Mouse (Mus musculus) intestine, postnatal 0 days (tissue): ENCODE measurements at regions not wholly inside any gene's neighbourhood (a gene's known extent, or its start where the extent isn't known, plus 50 kb on each side); places are given as distances from the start of the nearest gene placed in this dataset.

Experiments used
- ATAC-seq: fragments of 200-750 bp; cut with Nextera tagmentation; 2 replicates; pipeline ENCODE4 v1.8.0; 2017; ENCODE audit warnings: mild to moderate bottlenecking, moderate TSS enrichment, moderate library complexity
- H3K27ac ChIP-seq: fragments of 300-500 bp; sonication (generic); 2 replicates; pipeline ENCODE4 v1.5.1; 2014; ENCODE audit warnings: mild to moderate bottlenecking, low read depth, low read length, moderate library complexity
- H3K27me3 ChIP-seq: fragments of 300-500 bp; sonication (generic); replicated peaks from 2 replicates; pipeline ENCODE4 v1.6.1; 2014; ENCODE audit warnings: low read length, mixed read lengths; ENCODE audit not compliant: control insufficient read depth, insufficient read depth
- H3K36me3 ChIP-seq: fragments of 300-500 bp; sonication (generic); 2 replicates; pipeline ENCODE4 v1.6.1; 2014; ENCODE audit warnings: mild to moderate bottlenecking, moderate library complexity; ENCODE audit not compliant: control insufficient read depth, insufficient read depth
- H3K4me1 ChIP-seq: fragments of 300-500 bp; sonication (generic); replicated peaks from 2 replicates; pipeline ENCODE4 v1.6.1; 2014; ENCODE audit warnings: antibody characterized with exemption, low read length, mixed read lengths; ENCODE audit not compliant: control insufficient read depth, insufficient read depth
- H3K4me2 ChIP-seq: fragments of 300-500 bp; sonication (generic); replicated peaks from 2 replicates; pipeline ENCODE4 v1.6.1; 2014; ENCODE audit warnings: low read depth, mild to moderate bottlenecking, moderate library complexity
- H3K4me3 ChIP-seq: fragments of 300-500 bp; sonication (generic); 2 replicates; pipeline ENCODE4 v1.5.1; 2014; ENCODE audit warnings: low read depth, low read length
- H3K9ac ChIP-seq: fragments of 300-500 bp; sonication (generic); 2 replicates; pipeline ENCODE4 v1.6.1; 2014; ENCODE audit warnings: mild to moderate bottlenecking, low read depth, low read length
- H3K9me3 ChIP-seq: fragments of 300-500 bp; sonication (generic); 2 replicates; pipeline ENCODE4 v1.6.1; 2016; ENCODE audit warnings: mixed run types; ENCODE audit not compliant: control insufficient read depth
- CTCF ChIP-seq: sonication (generic); IDR thresholded peaks from 2 replicates; pipeline ENCODE4 v1.5.1; 2016; ENCODE audit warnings: low read depth, mild to moderate bottlenecking, control low read depth, antibody characterized with exemption, moderate library complexity
- WGBS: fragments of 180-500 bp; shearing (Covaris S2); extraction: QIAGEN DNeasy Blood & Tissue Kit; methylation state at CpG from one replicate; pipeline ENCODE4 v1.1.7; 2014; 5-methylcytosine and 5-hydroxymethylcytosine counted together

DNA sequence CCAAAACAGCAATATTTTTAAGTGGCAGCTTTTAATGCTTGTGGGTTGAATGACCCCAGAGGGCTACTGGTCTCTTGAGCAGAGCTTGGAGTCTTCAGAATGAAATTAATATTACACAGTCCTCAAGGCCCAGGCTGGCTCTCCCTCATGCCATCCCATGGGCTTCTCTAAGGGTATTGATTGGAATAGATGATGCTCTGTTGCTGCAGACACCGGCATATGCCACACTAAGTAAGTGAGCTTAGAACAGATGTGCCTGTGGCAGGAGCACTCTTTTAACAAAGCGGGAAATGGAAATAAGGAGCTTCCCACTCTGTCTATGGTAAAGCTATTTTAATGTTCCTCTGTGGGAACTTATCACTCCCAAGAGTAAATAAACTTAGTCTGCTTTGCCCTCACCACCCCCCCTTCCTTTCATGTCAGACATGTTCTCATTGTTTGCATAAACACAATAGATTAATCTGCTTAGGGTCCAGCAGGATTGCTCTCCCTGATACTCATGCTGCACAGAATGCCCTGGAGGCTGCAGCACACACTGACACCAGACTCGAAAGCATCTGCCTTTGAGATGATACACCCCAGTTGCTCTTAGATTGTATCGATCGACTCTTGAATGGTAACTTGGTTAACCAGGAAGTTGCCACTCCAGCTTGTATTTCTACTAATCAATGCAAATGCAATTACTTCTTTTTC is 294.5 kb upstream of the Adamts16 start:
- TF ChIP-seq CTCF: no peak
- WGBS: 46% methylated on average over 5 of the region's 5 CpGs
- no peak overlapping the region for H3K27ac ChIP-seq

DNA sequence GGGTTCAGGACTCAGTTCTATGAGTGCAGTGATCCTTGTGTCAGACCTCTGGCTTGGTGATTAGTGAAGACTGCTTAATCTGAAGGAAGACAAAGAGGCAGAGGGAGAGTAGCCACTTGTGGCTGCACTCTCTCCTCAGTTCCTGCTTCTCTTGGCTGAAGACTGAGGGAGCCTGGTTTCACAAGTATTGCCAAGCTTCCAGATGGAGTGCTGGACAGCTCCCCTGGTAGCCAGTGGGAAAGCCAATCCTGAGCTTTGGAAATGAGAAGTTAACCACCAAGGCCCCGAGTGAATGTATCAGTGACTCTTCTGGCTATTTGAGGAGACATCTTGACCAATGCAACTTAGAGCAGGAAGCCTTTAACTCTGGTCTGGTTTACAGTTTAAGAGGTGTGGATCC is 279.9 kb upstream of the Adamts16 start:
- Histone ChIP-seq H3K9ac (no peak overlapping the region), H3K4me3 (no peak overlapping the region), H3K27me3 (no peaks in the 10 kb centered on the region), H3K27ac (no peak overlapping the region), H3K4me1 (no peaks in the 10 kb centered on the region), H3K4me2 (no peak overlapping the region), H3K9me3 (no peaks in the 10 kb centered on the region), H3K36me3 (no peaks in the 10 kb centered on the region)
- no peak for ATAC-seq
- 0% methylated on average over 1 of the region's 1 CpGs for WGBS
- TF ChIP-seq CTCF: no peak

More for the DNA sequence above, 294.5 kb upstream of the Adamts16 start:
- Histone ChIP-seq H3K9me3 (no peaks in the 10 kb centered on the region), H3K4me2 (no peak overlapping the region), H3K4me3 (no peak overlapping the region), H3K36me3 (no peaks in the 10 kb centered on the region), H3K4me1 (no peaks in the 10 kb centered on the region), H3K27me3 (no peaks in the 10 kb centered on the region), H3K9ac (no peak overlapping the region)
- ATAC-seq: no peak

DNA sequence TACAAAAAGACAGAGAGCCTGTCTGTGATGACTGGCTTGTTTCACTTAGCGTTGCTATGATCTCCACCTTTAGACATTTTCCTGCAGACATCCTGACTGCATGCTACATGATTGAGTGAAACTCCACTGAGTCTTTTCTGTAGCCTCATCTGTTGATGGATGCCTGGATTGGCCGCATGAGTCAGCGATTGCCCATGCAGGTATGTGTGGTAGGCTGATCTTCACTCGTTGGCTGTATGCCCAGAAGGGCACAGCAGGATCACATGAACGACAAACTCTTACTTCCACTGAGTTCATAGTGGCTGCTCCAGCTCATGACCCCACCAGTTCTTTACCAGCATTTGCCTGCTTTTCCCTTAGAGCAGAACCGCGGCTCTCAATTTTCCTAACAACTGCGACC is 266.6 kb upstream of the Adamts16 start:
- Histone ChIP-seq H3K36me3 (no peaks in the 10 kb centered on the region), H3K9ac (no peak overlapping the region), H3K4me2 (no peak overlapping the region), H3K4me1 (no peaks in the 10 kb centered on the region), H3K4me3 (no peak overlapping the region), H3K27me3 (no peaks in the 10 kb centered on the region), H3K27ac (no peak overlapping the region), H3K9me3 (no peaks in the 10 kb centered on the region)
- no peak for ATAC-seq
- 81% methylated on average over 8 of the region's 8 CpGs for WGBS
- TF ChIP-seq CTCF: no peak

DNA sequence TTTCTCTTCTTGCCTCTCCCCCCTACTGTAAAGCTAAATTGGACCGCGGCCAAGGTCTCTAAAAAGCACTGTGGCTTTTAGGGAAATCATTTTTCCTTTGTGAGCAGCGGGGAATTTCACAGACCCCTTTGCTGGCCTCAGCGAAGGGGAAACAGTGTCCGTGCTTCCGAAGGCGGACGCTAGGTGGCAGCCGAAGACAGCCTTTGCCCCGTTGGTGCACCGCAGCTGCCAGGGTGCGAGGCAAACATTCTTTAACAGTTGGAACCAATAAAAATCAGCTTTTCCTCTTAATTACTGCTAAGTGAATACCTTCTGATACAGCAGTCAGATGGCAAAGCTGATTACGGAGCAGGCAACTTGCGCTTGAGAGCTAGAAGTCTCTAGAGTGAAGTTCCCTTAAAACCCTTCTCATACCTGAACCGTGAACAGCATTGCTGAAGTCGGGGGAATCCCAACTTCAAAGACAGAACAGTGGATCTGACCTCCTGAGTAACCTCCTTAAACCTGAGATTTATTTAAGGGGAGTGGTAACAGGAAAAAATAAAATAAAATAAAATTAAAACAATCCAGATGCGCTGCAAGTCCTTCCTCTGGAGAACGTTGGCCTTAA is 263.7 kb upstream of the Adamts16 start:
- no peaks in the 10 kb centered on the region for H3K36me3 ChIP-seq
- 13% methylated on average over 18 of the region's 18 CpGs for WGBS
- no peaks in the 10 kb centered on the region for H3K4me1 ChIP-seq
- H3K9ac ChIP-seq: no peak overlapping the region
- H3K4me2 ChIP-seq: peak overlapping the region; percentile 51
- TF ChIP-seq CTCF: peak; percentile 92
- no peak for ATAC-seq
- no peak overlapping the region for H3K27ac ChIP-seq
- H3K27me3 ChIP-seq: no peaks in the 10 kb centered on the region
- peak overlapping the region; percentile 11; the same call in 1 of the 2 replicates for H3K4me3 ChIP-seq
- no peaks in the 10 kb centered on the region for H3K9me3 ChIP-seq

DNA sequence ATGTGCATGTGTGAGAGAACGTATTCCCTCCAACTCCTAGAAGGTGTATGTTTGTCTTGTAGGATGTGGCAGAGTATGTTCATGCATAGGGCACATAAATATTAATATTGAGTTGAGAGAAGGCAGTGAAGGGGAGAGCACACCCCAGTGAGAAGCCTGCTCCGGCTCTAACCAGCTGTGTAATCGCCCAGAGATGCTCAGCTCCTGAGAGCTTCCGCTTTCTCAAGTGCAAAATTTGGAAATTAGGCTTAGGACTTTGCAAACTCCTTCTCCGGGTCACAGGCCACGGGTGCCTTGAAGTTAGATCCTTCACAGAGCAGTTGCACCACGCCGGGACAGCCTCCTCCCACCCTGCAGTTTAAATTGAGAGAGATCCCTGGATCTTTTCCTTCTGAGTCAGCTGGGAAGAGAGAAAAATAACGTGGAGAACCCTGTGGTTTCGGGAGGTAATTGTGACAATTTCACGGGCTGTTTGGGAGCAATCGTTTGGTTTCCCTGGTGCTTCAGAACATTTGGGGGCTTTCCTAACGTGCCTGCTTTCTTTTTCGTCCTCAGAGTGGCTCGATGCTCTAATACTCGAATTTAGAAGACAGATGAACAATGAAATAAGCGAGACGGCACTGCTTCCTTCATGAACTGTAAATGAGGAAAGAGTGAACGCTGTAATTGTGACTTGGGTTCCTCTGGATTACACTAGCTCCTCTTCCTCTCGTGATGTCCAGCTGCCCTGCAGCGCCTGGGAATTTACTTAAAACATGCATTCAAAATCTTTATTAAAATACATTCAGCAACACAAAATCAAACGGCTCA is 263.0 kb upstream of the Adamts16 start:
- no peak overlapping the region for H3K9ac ChIP-seq
- H3K36me3 ChIP-seq: no peaks in the 10 kb centered on the region
- TF ChIP-seq CTCF: no peak
- no peaks in the 10 kb centered on the region for H3K27me3 ChIP-seq
- H3K27ac ChIP-seq: no peak overlapping the region
- H3K9me3 ChIP-seq: no peaks in the 10 kb centered on the region
- peak overlapping the region; percentile 51 for H3K4me2 ChIP-seq
- H3K4me3 ChIP-seq: peak overlapping the region; percentile 11; the same call in 1 of the 2 replicates
- 29% methylated on average over 22 of the region's 22 CpGs for WGBS
- ATAC-seq: no peak
- H3K4me1 ChIP-seq: no peaks in the 10 kb centered on the region

DNA sequence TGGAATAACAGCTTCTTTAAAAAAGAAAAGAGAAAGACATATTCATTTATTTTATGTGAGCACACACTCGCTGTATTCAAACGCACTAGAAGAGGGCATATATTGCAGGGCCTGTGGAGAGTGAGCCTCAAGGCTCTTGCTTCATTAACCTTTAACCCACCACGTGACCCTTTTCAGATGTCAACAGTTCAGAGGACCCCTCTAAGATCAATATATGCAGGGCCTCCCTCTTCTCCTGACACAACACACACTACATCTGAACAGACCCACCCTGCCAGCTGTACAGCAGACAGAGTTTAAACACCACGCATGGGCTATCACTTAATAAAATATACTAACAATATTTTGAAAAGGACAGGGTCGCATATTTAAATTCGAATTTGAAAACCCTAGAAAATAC is 242.7 kb upstream of the Adamts16 start:
- no peaks in the 10 kb centered on the region for H3K36me3 ChIP-seq
- no peak overlapping the region for H3K4me2 ChIP-seq
- no peak for TF ChIP-seq CTCF
- H3K4me1 ChIP-seq: no peaks in the 10 kb centered on the region
- no peak overlapping the region for H3K4me3 ChIP-seq
- H3K9ac ChIP-seq: no peak overlapping the region
- H3K27ac ChIP-seq: no peak overlapping the region
- no peaks in the 10 kb centered on the region for H3K9me3 ChIP-seq
- H3K27me3 ChIP-seq: no peaks in the 10 kb centered on the region
- ATAC-seq: no peak
- 50% methylated on average over 6 of the region's 6 CpGs for WGBS
